Comparison of ENCODE assay signal across 27 mouse cellular contexts in the genomic region with DNA sequence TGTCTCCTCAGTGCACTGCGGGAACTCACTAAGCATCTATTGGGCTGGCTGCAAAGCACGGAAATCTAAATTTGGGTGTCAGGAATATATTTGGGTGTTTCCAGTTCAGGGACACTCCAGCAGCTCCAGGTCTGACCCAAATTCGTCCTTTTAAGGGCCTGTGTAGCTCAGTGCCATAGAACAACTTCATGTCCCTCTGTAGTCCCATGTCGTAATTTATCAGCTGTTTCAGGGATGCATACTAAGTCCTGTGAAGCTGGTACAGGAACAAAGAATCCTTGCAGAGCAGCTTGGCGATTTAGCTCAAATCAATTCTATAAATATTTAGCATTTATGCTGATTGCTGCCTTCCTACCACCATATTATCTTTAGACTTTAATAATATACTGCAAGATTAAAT. TPM values are rescaled to one million over a fixed set of nuclear protein-coding genes. Genes with fewer than 3 reads are reported as not detected.
DNase-seq lines count a peak whose midpoint lies in the region; ATAC-seq and TF ChIP-seq lines count a peak whose summit lies in the region.
"Had no signal": no experiment of that assay in that cellular context is flagged by ENCODE, and none has a peak within 500 bp of the region (broad histone marks: within the 10 kb centered on the region; RNA-seq: fewer than 3 reads in every experiment).

No protein-coding gene starts in this region.

- H3K4me2 ChIP-seq in forebrain, embryonic 14.5 days (ENCODE audit: low read length), result no peak overlapping the region
- H3K4me2 ChIP-seq in midbrain, embryonic 11.5 days, result no peak overlapping the region
- no peak overlapping the region for H3K4me2 ChIP-seq in midbrain, embryonic 14.5 days (ENCODE audit: low read length)
- H3K4me2 ChIP-seq: embryonic facial prominence, embryonic 15.5 days; heart, embryonic 11.5 days; heart, embryonic 15.5 days; hindbrain, embryonic 13.5 days had no signal

- no peak overlapping the region for H3K4me3 ChIP-seq in forebrain, embryonic 14.5 days (ENCODE audit: low read depth, low read length)
- no peak overlapping the region for H3K4me3 ChIP-seq in forebrain, embryonic 10.5 days
- no peak overlapping the region for H3K4me3 ChIP-seq in midbrain, embryonic 11.5 days (ENCODE audit: low read depth, low read length)
- no peak overlapping the region for H3K4me3 ChIP-seq in midbrain, embryonic 14.5 days (replicated peaks; ENCODE audit: low read depth, low read length)
- H3K4me3 ChIP-seq in olfactory bulb, adult 2 months (ENCODE audit: insufficient read depth, low read depth, low read length), result no peak overlapping the region
- no peak overlapping the region for H3K4me3 ChIP-seq in embryonic facial prominence, embryonic 10.5 days
- H3K4me3 ChIP-seq: embryonic facial prominence, embryonic 15.5 days; erythroblast, embryonic 14.5 days; heart, adult 2 months; heart, embryonic 15.5 days; hindbrain, embryonic 13.5 days had no signal

- TF ChIP-seq CTCF in brain, embryonic 14.5 days (IDR thresholded peaks at IDR 0.05; ENCODE audit: borderline replicate concordance, extremely low read depth, insufficient read depth, insufficient read length), result no peak
- TF ChIP-seq CTCF in olfactory bulb, adult 2 months (IDR thresholded peaks at IDR 0.05; ENCODE audit: insufficient read depth, low read depth, low read length), result no peak

- no peaks in the 10 kb centered on the region for H3K36me3 ChIP-seq in forebrain, embryonic 14.5 days (ENCODE audit: control insufficient read depth, insufficient read depth, low read length)
- peaks cover 4% of the 10 kb centered on the region; the same call in 1 of the 2 replicates for H3K36me3 ChIP-seq in forebrain, embryonic 10.5 days (replicated peaks)
- H3K36me3 ChIP-seq in midbrain, embryonic 11.5 days (ENCODE audit: control insufficient read depth, insufficient read depth, low read length), result no peaks in the 10 kb centered on the region
- no peaks in the 10 kb centered on the region for H3K36me3 ChIP-seq in midbrain, embryonic 14.5 days (ENCODE audit: control insufficient read depth, insufficient read depth, low read length)
- H3K36me3 ChIP-seq in embryonic facial prominence, embryonic 10.5 days (replicated peaks), result peaks cover 9% of the 10 kb centered on the region; the same call in 1 of the 2 replicates
- H3K36me3 ChIP-seq: embryonic facial prominence, embryonic 15.5 days; heart, embryonic 15.5 days; hindbrain, embryonic 13.5 days had no signal

- no peaks in the 10 kb centered on the region for H3K27me3 ChIP-seq in forebrain, embryonic 14.5 days (replicated peaks; ENCODE audit: control insufficient read depth, insufficient read depth, low read length)
- no peaks in the 10 kb centered on the region for H3K27me3 ChIP-seq in forebrain, embryonic 10.5 days (ENCODE audit: poor library complexity, severe bottlenecking)
- no peaks in the 10 kb centered on the region for H3K27me3 ChIP-seq in midbrain, embryonic 11.5 days (ENCODE audit: control insufficient read depth, insufficient read depth, low read length)
- no peaks in the 10 kb centered on the region for H3K27me3 ChIP-seq in midbrain, embryonic 14.5 days (ENCODE audit: control insufficient read depth, insufficient read depth, low read length)
- no peaks in the 10 kb centered on the region for H3K27me3 ChIP-seq in embryonic facial prominence, embryonic 10.5 days (replicated peaks; ENCODE audit: low read depth, poor library complexity, severe bottlenecking)
- H3K27me3 ChIP-seq: embryonic facial prominence, embryonic 15.5 days; heart, embryonic 15.5 days; hindbrain, embryonic 13.5 days had no signal

- 0 out of 2 replicates have a peak, but pooled peaks have one; percentile 20 for ATAC-seq in forebrain, embryonic 14.5 days
- no peak for ATAC-seq in midbrain, embryonic 11.5 days (ENCODE audit: low FRiP score)
- ATAC-seq in midbrain, embryonic 14.5 days (ENCODE audit: low FRiP score, low TSS enrichment), result no peak
- ATAC-seq: hindbrain, postnatal 0 days had no signal

- no peaks in the 10 kb centered on the region for H3K9me3 ChIP-seq in forebrain, embryonic 14.5 days (replicated peaks; ENCODE audit: control insufficient read depth, low read length)
- H3K9me3 ChIP-seq in forebrain, embryonic 10.5 days, result no peaks in the 10 kb centered on the region
- no peaks in the 10 kb centered on the region for H3K9me3 ChIP-seq in midbrain, embryonic 11.5 days (ENCODE audit: control insufficient read depth, low read length)
- H3K9me3 ChIP-seq in midbrain, embryonic 14.5 days (ENCODE audit: control insufficient read depth, low read length), result no peaks in the 10 kb centered on the region
- H3K9me3 ChIP-seq in embryonic facial prominence, embryonic 10.5 days, result no peaks in the 10 kb centered on the region
- H3K9me3 ChIP-seq: embryonic facial prominence, embryonic 15.5 days; heart, embryonic 15.5 days; hindbrain, embryonic 13.5 days had no signal

- no peaks in the 10 kb centered on the region for H3K4me1 ChIP-seq in forebrain, embryonic 14.5 days (ENCODE audit: control insufficient read depth, insufficient read depth, low read length)
- H3K4me1 ChIP-seq in forebrain, embryonic 10.5 days, result no peaks in the 10 kb centered on the region
- H3K4me1 ChIP-seq in midbrain, embryonic 11.5 days (ENCODE audit: control insufficient read depth, insufficient read depth, low read length), result no peaks in the 10 kb centered on the region
- H3K4me1 ChIP-seq in midbrain, embryonic 14.5 days (ENCODE audit: control insufficient read depth, insufficient read depth, low read length), result no peaks in the 10 kb centered on the region
- H3K4me1 ChIP-seq in olfactory bulb, adult 2 months (ENCODE audit: control insufficient read depth, insufficient read depth, low read length), result peaks cover 3% of the 10 kb centered on the region; the same call in 1 of the 2 replicates
- H3K4me1 ChIP-seq in embryonic facial prominence, embryonic 10.5 days, result no peaks in the 10 kb centered on the region
- H3K4me1 ChIP-seq: embryonic facial prominence, embryonic 15.5 days; heart, embryonic 15.5 days; hindbrain, embryonic 13.5 days had no signal

- WGBS in forebrain, embryonic 14.5 days, result 80% methylated on average over 5 of the region's 5 CpGs
- WGBS in forebrain, embryonic 10.5 days, result 88% methylated on average over 5 of the region's 5 CpGs
- WGBS in midbrain, embryonic 11.5 days, result 80% methylated on average over 5 of the region's 5 CpGs
- 74% methylated on average over 5 of the region's 5 CpGs for whole genome bisulfite sequencing in midbrain, embryonic 14.5 days
- 28% methylated on average over 5 of the region's 5 CpGs for WGBS in olfactory bulb, adult 2 months
- 83% methylated on average over 5 of the region's 5 CpGs for WGBS in embryonic facial prominence, embryonic 10.5 days

- TF ChIP-seq POLR2A in brain, embryonic 14.5 days (IDR thresholded peaks at IDR 0.05; ENCODE audit: borderline replicate concordance, extremely low read depth, insufficient read depth, insufficient read length, poor library complexity, severe bottlenecking), result no peak
- TF ChIP-seq POLR2A in olfactory bulb, adult 2 months (IDR thresholded peaks at IDR 0.05; ENCODE audit: insufficient read depth, low read depth, low read length), result no peak

- no peak overlapping the region for H3K9ac ChIP-seq in forebrain, embryonic 14.5 days (ENCODE audit: low read length)
- H3K9ac ChIP-seq in midbrain, embryonic 11.5 days (ENCODE audit: low read length), result no peak overlapping the region
- H3K9ac ChIP-seq in midbrain, embryonic 14.5 days (replicated peaks; ENCODE audit: low read length), result no peak overlapping the region
- H3K9ac ChIP-seq: embryonic facial prominence, embryonic 15.5 days; heart, embryonic 15.5 days; hindbrain, embryonic 13.5 days had no signal

- no peak overlapping the region for H3K27ac ChIP-seq in forebrain, embryonic 14.5 days (ENCODE audit: low read depth, low read length)
- H3K27ac ChIP-seq in forebrain, embryonic 10.5 days, result no peak overlapping the region
- H3K27ac ChIP-seq in midbrain, embryonic 11.5 days (ENCODE audit: low read depth, low read length), result no peak overlapping the region
- no peak overlapping the region for H3K27ac ChIP-seq in midbrain, embryonic 14.5 days (replicated peaks; ENCODE audit: low read depth, low read length)
- H3K27ac ChIP-seq in olfactory bulb, adult 2 months (ENCODE audit: insufficient read depth, low read depth, low read length), result peak overlapping the region; percentile 11; the same call in 1 of the 2 replicates
- no peak overlapping the region for H3K27ac ChIP-seq in embryonic facial prominence, embryonic 10.5 days (replicated peaks)
- H3K27ac ChIP-seq: embryonic facial prominence, embryonic 15.5 days; heart, adult 2 months; heart, embryonic 15.5 days; hindbrain, embryonic 13.5 days; hindbrain, postnatal 0 days had no signal

- DNase-seq in forebrain, embryonic 14.5 days (ENCODE audit: low spot score), result peak; percentile 20
- no peak for DNase-seq in forebrain, embryonic 10.5 days (ENCODE audit: extremely low spot score, low spot score)
- DNase-seq in midbrain, embryonic 11.5 days (ENCODE audit: low spot score, missing footprints), result peak; percentile 86
- DNase-seq in midbrain, embryonic 14.5 days, result no peak
- peak; percentile 20 for DNase-seq in brain, embryonic 14.5 days (ENCODE audit: low read depth)
- DNase-seq in gastrocnemius, postnatal 4 days (ENCODE audit: low spot score in 2 of 2), result no peak
- DNase-seq in embryonic facial prominence, embryonic 10.5 days (ENCODE audit: low spot score), result no peak
- DNase-seq: adrenal gland, postnatal 10 days; cerebellum, adult 18-20 months; cerebellum, adult 9-11 months; cerebellum, postnatal 36 days; gastrocnemius, postnatal 10 days; heart, adult 2 months; heart, postnatal 14 days had no signal

RNA-seq across cellular contexts. Expression of gene 4930544G11Rik, which starts 37.0 kb away (rescaled TPM):
- polyA plus RNA-seq in forebrain, embryonic 14.5 days (2014; fragmentation: Nextera tagmentation; extraction: Ambion mirVana), result not detected in 2 replicates
- not detected in 2 replicates for polyA plus RNA-seq in forebrain, embryonic 10.5 days (2016; fragmentation: Nextera tagmentation; extraction: Ambion mirVana)
- polyA plus RNA-seq in midbrain, embryonic 11.5 days (2014; fragmentation: Nextera tagmentation; extraction: Ambion mirVana), result not detected in 2 replicates
- not detected in 2 replicates for polyA plus RNA-seq in midbrain, embryonic 14.5 days (2014; fragmentation: Nextera tagmentation; extraction: Ambion mirVana)
- not detected in 2 replicates for polyA plus RNA-seq in brain, embryonic 14.5 days (2012; rRNA removed)
- polyA plus RNA-seq in olfactory bulb, adult 2 months (2012; ENCODE audit: insufficient read depth, insufficient read length, low replicate concordance, missing spikeins), result not detected in 2 replicates
- not detected for total RNA-seq in gastrocnemius, postnatal 4 days (2021)
- not detected in 2 replicates for polyA plus RNA-seq in embryonic facial prominence, embryonic 10.5 days (2016; fragmentation: Nextera tagmentation; extraction: Ambion mirVana)
- total RNA-seq: adrenal gland, postnatal 10 days; adrenal gland, postnatal 4 days; gastrocnemius, postnatal 10 days; heart, adult 2 months; heart, postnatal 14 days; hematopoietic stem cell, adult 5-6 weeks; hindbrain, postnatal 0 days; MEL had no signal
- polyA plus RNA-seq: C2C12; embryonic facial prominence, embryonic 11.5 days; embryonic facial prominence, embryonic 15.5 days; erythroblast, embryonic 14.5 days; heart, adult 2 months; heart, embryonic 11.5 days; heart, embryonic 15.5 days; hindbrain, embryonic 13.5 days; hindbrain, postnatal 0 days; intestine, embryonic 14.5 days had no signal

Comparison
In these comparisons a context has a peak if more than half of its experiments do, and no peak if none do; other contexts are left out.
1. DNase-seq: peak in forebrain, embryonic 14.5 days (single experiment), midbrain, embryonic 11.5 days (single experiment) and brain, embryonic 14.5 days (single experiment); none in forebrain, embryonic 10.5 days (single experiment), midbrain, embryonic 14.5 days (single experiment), gastrocnemius, postnatal 4 days (0 of 2) and embryonic facial prominence, embryonic 10.5 days (single experiment).